Mouse (Mus musculus) adrenal gland, postnatal 10 days (tissue): ENCODE measurements around the gene Nubpl. TPM values are rescaled to one million over a fixed set of nuclear protein-coding genes. Genes with fewer than 3 reads are reported as not detected.
"Not testable (repeated sequence)": the region's sequence is repeated elsewhere in the genome, so short reads cannot be mapped to it uniquely, and the experiment has no call there.

Experiments used
- DNase-seq: peaks from one replicate; pipeline ENCODE4 v3.0.0; 2021; ENCODE audit warnings: mixed read lengths
- long read RNA-seq, 2 experiments: library from polyadenylated mRNA; stranded (forward); transcript quantifications; one replicate each; pipeline ENCODE4 v2.0.0; 2021
- total RNA-seq, 2 experiments: library from RNA; stranded (reverse); gene quantifications; 2 replicates each; pipeline ENCODE4 v1.2.3; 2021

Gene Nubpl
- total RNA-seq = 10 to 100 TPM; 12.9 to 15.7 TPM
- long read RNA-seq, experiment 1, transcript Nubpl-201 (11 exons, 2,987 nt) = major isoform, 18 of 20 reads
- long read RNA-seq, experiment 1, partial matches to known transcripts = 1 of 20 reads
- long read RNA-seq, experiment 1, other reads (novel, unspliced or antisense) = 1 of 20 reads
- long read RNA-seq, experiment 2, transcript Nubpl-201 (11 exons, 2,987 nt) = major isoform, 11 of 14 reads
- long read RNA-seq, experiment 2, partial matches to known transcripts = 1 of 14 reads
- long read RNA-seq, experiment 2, other reads (novel, unspliced or antisense) = 2 of 14 reads

- peak; percentile 98 for DNase-seq
Observed at GRCm38 (mm10) chr12:52097650-52098070, at the start of gene Nubpl. Gene Nubpl, plus strand, starts transcription at chr12:52097737.

- DNase-seq = no peak
Observed at GRCm38 (mm10) chr12:52049324-52049723, 48.2 kb upstream of the Nubpl start.

- not testable (repeated sequence) for DNase-seq
Observed at GRCm38 (mm10) chr12:52079296-52079695, 18.2 kb upstream of the Nubpl start.

- DNase-seq = no peak
Observed at GRCm38 (mm10) chr12:52097049-52097649, 388 bp upstream of the Nubpl start.

- DNase-seq = no peak
Observed at GRCm38 (mm10) chr12:52120276-52120675, 22.7 kb downstream of the Nubpl start.

- peak; percentile 26 for DNase-seq
Observed at GRCm38 (mm10) chr12:52126407-52126806, 28.9 kb downstream of the Nubpl start.

GRCm38 (mm10) chr12:52129072-52129471 is 31.5 kb downstream of the Nubpl start:
- DNase-seq = no peak

- DNase-seq = peak; percentile 53
Observed at GRCm38 (mm10) chr12:52132256-52132655, 34.7 kb downstream of the Nubpl start.

- no peak for DNase-seq
Observed at GRCm38 (mm10) chr12:52138296-52138695, 40.8 kb downstream of the Nubpl start.

- no peak for DNase-seq
Observed at GRCm38 (mm10) chr12:52146639-52147038, 49.1 kb downstream of the Nubpl start.

- no peak for DNase-seq
Observed at GRCm38 (mm10) chr12:52149448-52149847, 51.9 kb downstream of the Nubpl start.

- DNase-seq = no peak
Observed at GRCm38 (mm10) chr12:52152071-52152470, 54.5 kb downstream of the Nubpl start.

GRCm38 (mm10) chr12:52154906-52155305 is 57.4 kb downstream of the Nubpl start:
- DNase-seq = no peak

GRCm38 (mm10) chr12:52164414-52164813 is 66.9 kb downstream of the Nubpl start:
- no peak for DNase-seq

GRCm38 (mm10) chr12:52186205-52186793 is 88.8 kb downstream of the Nubpl start:
- DNase-seq = no peak

GRCm38 (mm10) chr12:52186963-52187590 is 89.5 kb downstream of the Nubpl start:
- peak; percentile 19 for DNase-seq

- DNase-seq = no peak
Observed at GRCm38 (mm10) chr12:52198471-52198870, 100.9 kb downstream of the Nubpl start.

GRCm38 (mm10) chr12:52209121-52209610 is 111.6 kb downstream of the Nubpl start:
- no peak for DNase-seq

GRCm38 (mm10) chr12:52211144-52211543 is 113.6 kb downstream of the Nubpl start:
- DNase-seq = no peak

GRCm38 (mm10) chr12:52214837-52215236 is 117.3 kb downstream of the Nubpl start:
- DNase-seq = no peak

- DNase-seq = no peak
Observed at GRCm38 (mm10) chr12:52224954-52225353, 127.4 kb downstream of the Nubpl start.

GRCm38 (mm10) chr12:52228746-52229145 is 131.2 kb downstream of the Nubpl start:
- peak; percentile 10 for DNase-seq

GRCm38 (mm10) chr12:52231929-52232328 is 134.4 kb downstream of the Nubpl start:
- not testable (repeated sequence) for DNase-seq
